Mouse (Mus musculus): ENCODE results near the gene Fam193b. TPM values are rescaled to one million over a fixed set of nuclear protein-coding genes. Genes with fewer than 3 reads are reported as not detected.

Gene Fam193b
- polyA plus RNA-seq, 1 experiment from 2014 or later = 50.0 TPM

- DNase-seq = peak; percentile 68
- peak overlapping the region; percentile 86 for H3K9ac ChIP-seq (replicated peaks; ENCODE audit: low read length)
- peaks cover 21% of the 10 kb centered on the region for H3K36me3 ChIP-seq (ENCODE audit: control insufficient read depth, insufficient read depth, low read length)
- peak overlapping the region; percentile 79 for H3K27ac ChIP-seq (replicated peaks; ENCODE audit: low read depth, low read length)
- no peaks in the 10 kb centered on the region for H3K27me3 ChIP-seq (ENCODE audit: control insufficient read depth, insufficient read depth, low read length)
- peak overlapping the region; percentile 77 for H3K4me3 ChIP-seq (replicated peaks; ENCODE audit: low read depth, low read length)
- WGBS = 4% methylated on average over 25 of the region's 25 CpGs
- ATAC-seq (ENCODE audit: low FRiP score, low TSS enrichment) = peak; percentile 59
- H3K9me3 ChIP-seq (ENCODE audit: control insufficient read depth, low read length) = no peaks in the 10 kb centered on the region
- H3K4me2 ChIP-seq (ENCODE audit: low read length) = peak overlapping the region; percentile 79
- H3K4me1 ChIP-seq (ENCODE audit: control insufficient read depth, insufficient read depth, low read length) = peaks cover 23% of the 10 kb centered on the region
These were observed 58.4 kb downstream of the Fam193b start for GRCm38 (mm10) chr13:55512379-55513031.

- 30% methylated on average over 5 of the region's 5 CpGs for WGBS
- Histone ChIP-seq H3K36me3 (ENCODE audit: control insufficient read depth, insufficient read depth, low read length) (peaks cover 31% of the 10 kb centered on the region), H3K4me1 (ENCODE audit: control insufficient read depth, insufficient read depth, low read length) (peaks cover 23% of the 10 kb centered on the region), H3K27ac (replicated peaks; ENCODE audit: low read depth, low read length) (peak overlapping the region; percentile 66), H3K4me3 (replicated peaks; ENCODE audit: low read depth, low read length) (0 out of 2 replicates have a peak overlapping the region, but pooled peaks have one; percentile 77), H3K9ac (replicated peaks; ENCODE audit: low read length) (peak overlapping the region; percentile 86; the same call in 1 of the 2 replicates), H3K9me3 (ENCODE audit: control insufficient read depth, low read length) (no peaks in the 10 kb centered on the region), H3K4me2 (ENCODE audit: low read length) (peak overlapping the region; percentile 79), H3K27me3 (ENCODE audit: control insufficient read depth, insufficient read depth, low read length) (no peaks in the 10 kb centered on the region)
- DNase-seq (no peak), ATAC-seq (ENCODE audit: low FRiP score, low TSS enrichment) (no peak)
These were observed 59.4 kb downstream of the Fam193b start for GRCm38 (mm10) chr13:55511492-55511861.

GRCm38 (mm10) chr13:55510668-55511491, 60.0 kb downstream of the Fam193b start:
- peaks cover 23% of the 10 kb centered on the region for H3K4me1 ChIP-seq (ENCODE audit: control insufficient read depth, insufficient read depth, low read length)
- peaks cover 37% of the 10 kb centered on the region for H3K36me3 ChIP-seq (ENCODE audit: control insufficient read depth, insufficient read depth, low read length)
- no peaks in the 10 kb centered on the region for H3K27me3 ChIP-seq (ENCODE audit: control insufficient read depth, insufficient read depth, low read length)
- H3K4me2 ChIP-seq (ENCODE audit: low read length) = peak overlapping the region; percentile 79
- DNase-seq = peak; percentile 68
- H3K27ac ChIP-seq (replicated peaks; ENCODE audit: low read depth, low read length) = peak overlapping the region; percentile 66
- ATAC-seq (ENCODE audit: low FRiP score, low TSS enrichment) = peak; percentile 38; the same call in 1 of the 2 replicates
- H3K9me3 ChIP-seq (ENCODE audit: control insufficient read depth, low read length) = no peaks in the 10 kb centered on the region
- H3K4me3 ChIP-seq (replicated peaks; ENCODE audit: low read depth, low read length) = no peak overlapping the region
- WGBS = 19% methylated on average over 6 of the region's 6 CpGs
- peak overlapping the region; percentile 86; the same call in 1 of the 2 replicates for H3K9ac ChIP-seq (replicated peaks; ENCODE audit: low read length)

DNA sequence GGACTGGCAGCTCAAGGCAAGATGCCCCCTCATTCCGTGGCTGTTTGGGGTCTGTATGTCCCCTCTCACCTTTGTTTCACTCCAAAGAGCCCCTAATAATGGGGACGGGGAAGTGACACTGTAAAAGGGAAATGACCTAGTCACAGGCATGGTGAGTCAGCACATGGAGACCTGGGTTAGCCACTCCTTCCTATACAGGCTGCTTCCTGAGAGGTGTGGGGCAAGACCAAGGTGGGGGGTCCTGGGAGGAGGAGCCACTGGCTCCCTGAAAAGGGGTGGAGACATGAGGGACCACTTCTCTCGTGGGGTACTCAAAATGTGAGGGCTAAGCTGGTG, 60.6 kb downstream of the Fam193b start:
- Histone ChIP-seq H3K36me3 (ENCODE audit: control insufficient read depth, insufficient read depth, low read length) (peaks cover 43% of the 10 kb centered on the region), H3K27ac (replicated peaks; ENCODE audit: low read depth, low read length) (peak overlapping the region; percentile 43; the same call in 1 of the 2 replicates), H3K27me3 (ENCODE audit: control insufficient read depth, insufficient read depth, low read length) (no peaks in the 10 kb centered on the region), H3K9ac (replicated peaks; ENCODE audit: low read length) (no peak overlapping the region), H3K4me1 (ENCODE audit: control insufficient read depth, insufficient read depth, low read length) (peaks cover 23% of the 10 kb centered on the region), H3K4me3 (replicated peaks; ENCODE audit: low read depth, low read length) (no peak overlapping the region), H3K4me2 (ENCODE audit: low read length) (no peak overlapping the region), H3K9me3 (ENCODE audit: control insufficient read depth, low read length) (no peaks in the 10 kb centered on the region)
- WGBS = 54% methylated on average over 3 of the region's 3 CpGs
- 0 out of 2 replicates have a peak, but pooled peaks have one; percentile 2 for ATAC-seq (ENCODE audit: low FRiP score, low TSS enrichment)
- no peak for DNase-seq

DNA sequence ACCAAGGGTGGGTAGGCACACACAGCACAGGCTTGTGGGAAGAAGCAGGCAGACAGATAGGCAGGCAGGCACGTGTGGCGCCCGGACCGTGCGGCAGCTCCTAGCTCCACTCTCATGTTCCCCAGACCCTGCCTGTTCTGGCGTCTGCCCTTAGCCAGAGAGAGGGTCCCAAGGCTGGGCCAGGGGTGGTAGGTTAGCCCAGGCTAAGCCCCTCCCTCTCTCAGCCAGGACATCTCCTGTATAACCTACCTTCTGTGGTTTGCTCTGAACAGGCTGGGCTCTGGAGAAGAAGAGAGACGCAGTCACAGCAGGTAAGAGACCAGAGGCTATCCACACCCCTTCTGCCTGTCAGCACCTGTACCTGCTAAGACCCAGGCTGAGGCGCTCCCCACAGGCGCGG, 62.4 kb downstream of the Fam193b start:
- no peak for DNase-seq
- Histone ChIP-seq H3K4me2 (ENCODE audit: low read length) (no peak overlapping the region), H3K9ac (replicated peaks; ENCODE audit: low read length) (no peak overlapping the region), H3K27ac (replicated peaks; ENCODE audit: low read depth, low read length) (no peak overlapping the region), H3K9me3 (ENCODE audit: control insufficient read depth, low read length) (no peaks in the 10 kb centered on the region), H3K4me1 (ENCODE audit: control insufficient read depth, insufficient read depth, low read length) (peaks cover 23% of the 10 kb centered on the region), H3K4me3 (replicated peaks; ENCODE audit: low read depth, low read length) (no peak overlapping the region), H3K36me3 (ENCODE audit: control insufficient read depth, insufficient read depth, low read length) (peaks cover 60% of the 10 kb centered on the region), H3K27me3 (ENCODE audit: control insufficient read depth, insufficient read depth, low read length) (no peaks in the 10 kb centered on the region)
- no peak for ATAC-seq (ENCODE audit: low FRiP score, low TSS enrichment)
- WGBS = 89% methylated on average over 10 of the region's 10 CpGs

- 57% methylated on average over 11 of the region's 11 CpGs for WGBS
- Histone ChIP-seq H3K4me2 (ENCODE audit: low read length) (no peak overlapping the region), H3K9me3 (ENCODE audit: control insufficient read depth, low read length) (no peaks in the 10 kb centered on the region), H3K4me3 (replicated peaks; ENCODE audit: low read depth, low read length) (no peak overlapping the region), H3K27me3 (ENCODE audit: control insufficient read depth, insufficient read depth, low read length) (no peaks in the 10 kb centered on the region), H3K9ac (replicated peaks; ENCODE audit: low read length) (no peak overlapping the region), H3K36me3 (ENCODE audit: control insufficient read depth, insufficient read depth, low read length) (peaks cover 67% of the 10 kb centered on the region), H3K4me1 (ENCODE audit: control insufficient read depth, insufficient read depth, low read length) (peaks cover 23% of the 10 kb centered on the region), H3K27ac (replicated peaks; ENCODE audit: low read depth, low read length) (no peak overlapping the region)
- DNase-seq = no peak
- no peak for ATAC-seq (ENCODE audit: low FRiP score, low TSS enrichment)
These were observed 63.0 kb downstream of the Fam193b start for GRCm38 (mm10) chr13:55507877-55508276.

DNA sequence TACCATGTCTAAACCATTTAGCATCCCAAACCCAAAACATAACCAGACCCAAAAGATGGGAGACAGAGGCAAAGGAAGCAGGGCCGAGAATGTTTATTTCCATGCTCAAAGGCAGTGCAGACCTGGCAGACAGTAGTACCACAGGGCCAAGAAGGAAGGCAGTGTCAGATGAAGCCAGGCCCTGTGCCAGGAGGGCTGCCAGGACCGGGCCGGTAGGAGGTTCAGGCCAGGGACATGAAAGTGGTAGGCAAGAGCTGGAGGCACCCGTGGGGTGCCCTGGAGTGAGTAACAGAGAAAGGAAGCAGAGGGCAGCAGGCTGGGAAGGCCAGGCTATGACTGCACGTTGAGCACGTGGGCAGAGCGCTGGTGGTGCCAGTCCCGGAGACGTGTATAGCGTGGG, 64.2 kb downstream of the Fam193b start:
- no peaks in the 10 kb centered on the region for H3K9me3 ChIP-seq (ENCODE audit: control insufficient read depth, low read length)
- H3K27me3 ChIP-seq (ENCODE audit: control insufficient read depth, insufficient read depth, low read length) = no peaks in the 10 kb centered on the region
- H3K36me3 ChIP-seq (ENCODE audit: control insufficient read depth, insufficient read depth, low read length) = peaks cover 75% of the 10 kb centered on the region
- DNase-seq (no peak), ATAC-seq (ENCODE audit: low FRiP score, low TSS enrichment) (no peak)
- 91% methylated on average over 10 of the region's 10 CpGs for whole genome bisulfite sequencing
- H3K4me1 ChIP-seq (ENCODE audit: control insufficient read depth, insufficient read depth, low read length) = peaks cover 15% of the 10 kb centered on the region
- H3K4me2 ChIP-seq (ENCODE audit: low read length) = no peak overlapping the region
- no peak overlapping the region for H3K27ac ChIP-seq (replicated peaks; ENCODE audit: low read depth, low read length)
- H3K4me3 ChIP-seq (replicated peaks; ENCODE audit: low read depth, low read length) = no peak overlapping the region
- 0 out of 2 replicates have a peak overlapping the region, but pooled peaks have one; percentile 9 for H3K9ac ChIP-seq (replicated peaks; ENCODE audit: low read length)

DNA sequence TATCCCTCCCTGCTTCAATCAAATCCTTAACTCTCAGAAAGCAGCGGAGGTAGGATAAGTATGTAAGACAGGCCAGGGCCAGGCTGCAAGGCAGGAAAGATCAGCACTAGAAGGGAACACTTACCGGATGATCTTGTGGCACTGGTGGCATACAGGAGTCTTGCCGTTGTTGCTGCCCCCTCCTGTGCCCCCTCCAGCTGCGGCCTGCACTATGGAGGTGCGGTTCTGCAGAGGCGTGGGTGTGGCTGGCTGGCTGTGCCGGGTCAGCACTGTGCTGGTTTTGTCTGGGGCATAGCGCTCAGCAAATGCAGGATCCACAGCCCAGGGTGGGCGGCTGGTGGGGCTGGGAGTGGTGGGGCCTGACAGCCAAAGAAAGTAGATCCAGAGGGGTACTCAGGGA, 65.1 kb downstream of the Fam193b start:
- peaks cover 75% of the 10 kb centered on the region for H3K36me3 ChIP-seq (ENCODE audit: control insufficient read depth, insufficient read depth, low read length)
- H3K4me3 ChIP-seq (replicated peaks; ENCODE audit: low read depth, low read length) = no peak overlapping the region
- H3K9me3 ChIP-seq (ENCODE audit: control insufficient read depth, low read length) = no peaks in the 10 kb centered on the region
- no peak overlapping the region for H3K27ac ChIP-seq (replicated peaks; ENCODE audit: low read depth, low read length)
- no peak for ATAC-seq (ENCODE audit: low FRiP score, low TSS enrichment)
- DNase-seq = no peak
- peaks cover 6% of the 10 kb centered on the region for H3K4me1 ChIP-seq (ENCODE audit: control insufficient read depth, insufficient read depth, low read length)
- no peak overlapping the region for H3K4me2 ChIP-seq (ENCODE audit: low read length)
- no peaks in the 10 kb centered on the region for H3K27me3 ChIP-seq (ENCODE audit: control insufficient read depth, insufficient read depth, low read length)
- 96% methylated on average over 9 of the region's 9 CpGs for WGBS
- no peak overlapping the region for H3K9ac ChIP-seq (replicated peaks; ENCODE audit: low read length)
